Mouse (Mus musculus) limb, embryonic 15.5 days (tissue): Measurements from ENCODE around the gene Car11. TPM values are rescaled to one million over a fixed set of nuclear protein-coding genes. Genes with fewer than 3 reads are reported as not detected.

Source experiments
- ATAC-seq: fragments of 200-750 bp; cut with Nextera tagmentation; 2 replicates; pipeline ENCODE4 v1.8.0; 2017; ENCODE audit warnings: low read depth, moderate TSS enrichment; ENCODE audit not compliant: insufficient number of reproducible peaks, low FRiP score, low TSS enrichment
- H3K27ac ChIP-seq: fragments of 300-500 bp; sonication (generic); 2 replicates; pipeline ENCODE4 v1.5.1; 2015; ENCODE audit warnings: moderate library complexity, mild to moderate bottlenecking, inconsistent platforms
- H3K27me3 ChIP-seq: fragments of 300-500 bp; sonication (generic); 2 replicates; pipeline ENCODE4 v1.6.1; 2015; ENCODE audit warnings: inconsistent platforms
- H3K36me3 ChIP-seq: fragments of 300-500 bp; sonication (generic); 2 replicates; pipeline ENCODE4 v1.6.1; 2015; ENCODE audit warnings: inconsistent platforms
- H3K4me1 ChIP-seq: fragments of 300-500 bp; sonication (generic); 2 replicates; pipeline ENCODE4 v1.6.1; 2015; ENCODE audit warnings: inconsistent platforms
- H3K4me2 ChIP-seq: fragments of 300-500 bp; sonication (generic); 2 replicates; pipeline ENCODE4 v1.6.1; 2015; ENCODE audit warnings: mild to moderate bottlenecking, inconsistent platforms
- H3K4me3 ChIP-seq: fragments of 300-500 bp; sonication (generic); 2 replicates; pipeline ENCODE4 v1.5.1; 2015; ENCODE audit warnings: mild to moderate bottlenecking, inconsistent platforms
- H3K9ac ChIP-seq: fragments of 300-500 bp; sonication (generic); 2 replicates; pipeline ENCODE4 v1.6.1; 2015; ENCODE audit warnings: inconsistent platforms
- H3K9me3 ChIP-seq: fragments of 300-500 bp; sonication (generic); 2 replicates; pipeline ENCODE4 v1.6.1; 2016; ENCODE audit warnings: inconsistent platforms
- WGBS: fragments of 180-500 bp; shearing (Covaris S2); methylation state at CpG from one replicate; pipeline ENCODE4 v1.1.7; 2015; 5-methylcytosine and 5-hydroxymethylcytosine counted together
- polyA plus RNA-seq: library from polyadenylated mRNA; unstranded; fragments of >200 nt; fragmentation: Nextera tagmentation; extraction: Ambion mirVana; gene quantifications from 2 replicates; pipeline ENCODE4 v1.2.1, GENCODE M21; 2015

Car11 gene
- polyA plus RNA-seq, 1 experiment from 2014 or later: 13.7 TPM

GRCm38 (mm10) chr7:45679966-45680621, 19.5 kb upstream of the Car11 start:
- H3K4me3 ChIP-seq: no peak overlapping the region
- H3K9ac ChIP-seq: no peak overlapping the region
- no peaks in the 10 kb centered on the region for H3K27me3 ChIP-seq
- no peak overlapping the region for H3K4me2 ChIP-seq
- no peak overlapping the region for H3K27ac ChIP-seq
- WGBS: 74% methylated on average over 14 of the region's 14 CpGs
- no peaks in the 10 kb centered on the region for H3K9me3 ChIP-seq
- no peaks in the 10 kb centered on the region for H3K36me3 ChIP-seq
- H3K4me1 ChIP-seq: peaks cover 9% of the 10 kb centered on the region
- ATAC-seq: no peak

DNA sequence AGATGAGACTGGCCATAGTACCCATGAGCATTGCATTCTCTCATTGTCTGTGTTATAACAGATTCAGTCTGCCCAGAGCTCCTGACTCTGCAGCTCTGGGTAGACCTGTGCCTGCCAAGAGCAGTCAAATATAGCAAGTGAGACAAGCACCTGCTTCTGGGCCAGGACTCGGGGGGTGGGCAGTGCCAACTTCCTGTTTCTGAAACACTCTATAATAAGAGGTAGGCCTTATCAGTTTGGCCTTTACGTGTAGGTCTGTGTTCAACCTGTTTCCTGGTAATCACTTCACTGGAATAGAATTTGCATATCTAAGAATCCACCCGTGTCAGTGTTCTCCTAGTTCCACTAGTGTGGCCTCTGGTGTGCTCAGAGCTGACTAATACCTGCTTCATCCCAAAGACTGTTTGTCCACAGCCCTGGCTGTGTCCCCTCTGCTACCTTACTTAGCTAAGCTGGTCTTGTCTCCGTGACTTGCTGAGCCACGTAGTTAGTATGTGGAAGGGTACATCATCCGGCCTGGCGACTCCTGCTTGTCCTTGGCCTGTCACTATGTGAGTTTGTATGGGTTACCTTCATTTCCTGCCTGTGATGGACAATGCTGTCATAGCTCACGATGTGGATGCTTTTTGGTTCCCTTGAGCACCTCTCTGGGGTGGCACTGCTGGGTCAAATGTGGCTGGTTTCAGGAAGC, 18.5 kb upstream of the Car11 start:
- no peak overlapping the region for H3K4me2 ChIP-seq
- no peak overlapping the region for H3K27ac ChIP-seq
- no peak for ATAC-seq
- no peak overlapping the region for H3K9ac ChIP-seq
- no peaks in the 10 kb centered on the region for H3K36me3 ChIP-seq
- H3K4me3 ChIP-seq: no peak overlapping the region
- H3K4me1 ChIP-seq: peaks cover 20% of the 10 kb centered on the region
- 82% methylated on average over 8 of the region's 8 CpGs for WGBS
- H3K27me3 ChIP-seq: no peaks in the 10 kb centered on the region
- H3K9me3 ChIP-seq: no peaks in the 10 kb centered on the region

DNA sequence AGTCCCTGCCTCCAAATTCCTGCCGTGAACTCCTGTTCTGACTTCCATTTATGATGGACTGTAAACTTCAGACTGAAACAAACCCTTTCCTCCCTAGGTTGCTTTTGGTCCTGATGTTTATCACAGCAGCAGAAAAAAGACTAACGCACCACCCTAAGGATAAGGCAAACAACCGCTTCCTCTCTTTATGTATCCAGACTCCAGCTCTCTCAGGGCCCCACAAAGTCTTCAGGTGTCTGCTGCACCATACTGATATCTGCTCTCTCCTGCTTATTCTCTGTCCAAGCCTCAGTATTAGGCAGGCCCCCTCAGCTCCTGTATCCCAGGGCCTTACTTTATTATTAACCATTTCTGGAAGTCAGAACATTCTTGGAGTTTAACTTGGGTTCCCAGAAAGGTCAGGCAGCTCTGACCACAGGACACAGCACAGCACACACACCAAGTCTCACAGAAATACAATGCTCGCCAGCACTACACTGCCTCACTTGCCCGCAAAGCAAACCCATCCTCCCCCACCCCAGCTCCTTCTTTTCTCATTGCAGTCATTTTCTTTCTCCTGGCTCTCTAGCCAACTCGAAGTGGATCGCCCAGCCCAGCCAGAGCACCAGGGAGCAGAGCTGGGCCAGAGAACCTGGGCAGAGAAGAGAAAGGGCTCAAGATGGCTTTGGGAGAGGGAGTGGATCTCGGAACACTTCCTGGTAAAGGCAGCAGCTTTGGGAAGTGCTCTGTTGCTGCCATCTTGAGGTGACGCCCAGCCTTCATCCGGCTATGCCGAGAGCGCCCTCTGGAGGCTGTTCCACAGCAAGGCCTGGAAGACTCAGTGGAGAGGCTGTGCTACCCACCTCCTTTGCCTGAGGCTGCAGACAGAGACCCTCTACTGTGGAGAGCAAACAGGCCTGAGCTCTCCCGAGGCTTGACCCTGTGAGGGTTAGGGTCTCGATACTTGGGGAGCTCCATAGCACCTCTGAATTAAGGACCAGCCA, 17.2 kb upstream of the Car11 start:
- Histone ChIP-seq H3K27me3 (no peaks in the 10 kb centered on the region), H3K27ac (peak overlapping the region; percentile 55; the same call in 1 of the 2 replicates), H3K4me2 (peak overlapping the region; percentile 40), H3K36me3 (no peaks in the 10 kb centered on the region), H3K4me3 (peak overlapping the region; percentile 15; the same call in 1 of the 2 replicates), H3K9ac (no peak overlapping the region), H3K9me3 (no peaks in the 10 kb centered on the region), H3K4me1 (peaks cover 26% of the 10 kb centered on the region)
- WGBS: 32% methylated on average over 14 of the region's 14 CpGs
- ATAC-seq: peak; percentile 52; the same call in 1 of the 2 replicates

GRCm38 (mm10) chr7:45683396-45684050, 16.1 kb upstream of the Car11 start, which contains the start of gene Ntn5:
Gene Ntn5, plus strand, starts transcription at chr7:45684022.
- no peaks in the 10 kb centered on the region for H3K36me3 ChIP-seq
- no peak within 1 kb of the TSS for H3K27ac ChIP-seq
- H3K9ac ChIP-seq: no peak within 1 kb of the TSS
- H3K4me3 ChIP-seq: peak within 1 kb of the TSS; percentile 15; the same call in 1 of the 2 replicates
- no peak within 1 kb of the TSS for H3K4me2 ChIP-seq
- H3K9me3 ChIP-seq: no peaks in the 10 kb centered on the region
- no peak for ATAC-seq
- H3K4me1 ChIP-seq: peaks cover 26% of the 10 kb centered on the region
- H3K27me3 ChIP-seq: no peaks in the 10 kb centered on the region
- 75% methylated on average over 7 of the region's 7 CpGs for WGBS

DNA sequence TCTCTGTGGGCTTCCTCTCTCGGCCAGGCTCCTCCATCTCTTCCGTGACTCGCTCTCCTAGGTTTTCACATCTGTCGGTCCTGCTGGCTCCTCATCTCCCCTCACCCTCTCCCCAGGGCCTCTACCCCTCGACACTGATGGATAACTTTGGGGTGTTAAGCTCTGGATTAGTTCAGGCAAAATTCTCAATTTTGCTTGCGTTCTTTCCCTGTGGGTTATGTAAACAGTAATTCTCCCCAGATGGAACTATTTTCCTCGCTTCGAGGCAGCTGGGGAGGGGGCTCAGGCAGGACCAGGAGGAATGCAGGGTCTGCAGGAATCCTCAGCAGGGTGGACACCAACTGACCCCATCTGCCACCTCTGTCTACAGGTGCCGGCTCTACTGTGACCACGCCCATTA, 13.8 kb upstream of the Car11 start:
- no peak overlapping the region for H3K4me3 ChIP-seq
- H3K27me3 ChIP-seq: no peaks in the 10 kb centered on the region
- H3K4me2 ChIP-seq: no peak overlapping the region
- H3K27ac ChIP-seq: no peak overlapping the region
- peaks cover 26% of the 10 kb centered on the region for H3K4me1 ChIP-seq
- no peaks in the 10 kb centered on the region for H3K36me3 ChIP-seq
- H3K9ac ChIP-seq: no peak overlapping the region
- no peak for ATAC-seq
- H3K9me3 ChIP-seq: no peaks in the 10 kb centered on the region
- 30% methylated on average over 10 of the region's 10 CpGs for WGBS

GRCm38 (mm10) chr7:45686841-45687240, 12.8 kb upstream of the Car11 start:
- Histone ChIP-seq H3K27ac (no peak overlapping the region), H3K4me2 (no peak overlapping the region), H3K9ac (no peak overlapping the region)

DNA sequence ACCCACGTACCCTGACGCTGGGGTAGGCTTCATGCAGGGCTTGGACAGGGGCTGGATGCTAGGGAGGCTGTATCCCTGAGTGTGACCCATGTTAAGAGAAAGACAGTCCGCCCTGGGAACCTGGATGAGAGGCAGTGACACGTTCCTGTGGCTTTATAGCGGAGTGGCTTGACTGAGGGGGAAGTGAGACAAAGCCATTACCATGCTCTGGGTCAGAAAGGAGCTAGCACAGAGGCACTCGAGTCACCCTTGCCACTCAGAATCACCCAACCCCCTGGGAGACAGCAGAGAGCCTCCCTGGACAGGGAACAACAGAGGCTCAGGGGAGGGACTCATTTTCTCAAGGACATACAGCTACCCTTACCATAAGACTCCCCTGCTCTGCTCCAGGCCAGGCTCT, 10.5 kb upstream of the Car11 start:
- Histone ChIP-seq H3K4me3 (no peak overlapping the region), H3K27me3 (no peaks in the 10 kb centered on the region), H3K4me1 (peaks cover 21% of the 10 kb centered on the region), H3K9me3 (no peaks in the 10 kb centered on the region), H3K27ac (no peak overlapping the region), H3K36me3 (no peaks in the 10 kb centered on the region), H3K9ac (no peak overlapping the region), H3K4me2 (no peak overlapping the region)
- WGBS: 55% methylated on average over 6 of the region's 6 CpGs
- ATAC-seq: no peak

More at GRCm38 (mm10) chr7:45686841-45687240, 12.8 kb upstream of the Car11 start:
- Histone ChIP-seq H3K36me3 (no peaks in the 10 kb centered on the region), H3K9me3 (no peaks in the 10 kb centered on the region), H3K27me3 (no peaks in the 10 kb centered on the region), H3K4me3 (no peak overlapping the region), H3K4me1 (peaks cover 26% of the 10 kb centered on the region)
- WGBS: 74% methylated on average over 3 of the region's 3 CpGs
- ATAC-seq: no peak

GRCm38 (mm10) chr7:45689800-45690199, 9.8 kb upstream of the Car11 start:
- ATAC-seq: no peak
- Histone ChIP-seq H3K4me3 (no peak overlapping the region), H3K4me2 (no peak overlapping the region), H3K36me3 (no peaks in the 10 kb centered on the region), H3K4me1 (peaks cover 19% of the 10 kb centered on the region), H3K9ac (no peak overlapping the region), H3K27ac (no peak overlapping the region), H3K27me3 (no peaks in the 10 kb centered on the region), H3K9me3 (no peaks in the 10 kb centered on the region)
- 78% methylated on average over 11 of the region's 11 CpGs for WGBS

- no peak overlapping the region for H3K9ac ChIP-seq
- H3K4me3 ChIP-seq: no peak overlapping the region
- peaks cover 2% of the 10 kb centered on the region; the same call in 1 of the 2 replicates for H3K4me1 ChIP-seq
- H3K36me3 ChIP-seq: no peaks in the 10 kb centered on the region
- no peaks in the 10 kb centered on the region for H3K27me3 ChIP-seq
- H3K27ac ChIP-seq: no peak overlapping the region
- H3K9me3 ChIP-seq: no peaks in the 10 kb centered on the region
- WGBS: 81% methylated on average over 2 of the region's 2 CpGs
- no peak overlapping the region for H3K4me2 ChIP-seq
- ATAC-seq: no peak
These were observed 7.3 kb upstream of the Car11 start for GRCm38 (mm10) chr7:45692364-45692763.

- ATAC-seq: no peak; the same call in 1 of the 2 replicates
- WGBS: 91% methylated on average over 50 of the region's 50 CpGs
- H3K4me2 ChIP-seq: no peak within 1 kb of the TSS
- peak within 1 kb of the TSS; percentile 38; the same call in 1 of the 2 replicates for H3K27ac ChIP-seq
- no peak within 1 kb of the TSS for H3K9ac ChIP-seq
- H3K4me1 ChIP-seq: peaks cover 2% of the 10 kb centered on the region; the same call in 1 of the 2 replicates
- H3K4me3 ChIP-seq: no peak within 1 kb of the TSS
- peaks cover 7% of the 10 kb centered on the region for H3K27me3 ChIP-seq
- H3K36me3 ChIP-seq: no peaks in the 10 kb centered on the region
- H3K9me3 ChIP-seq: no peaks in the 10 kb centered on the region
These were observed 5.6 kb upstream of the Car11 start, which contains the start of gene Sec1 for GRCm38 (mm10) chr7:45693921-45694591. Gene Sec1, minus strand, starts transcription at chr7:45694402.

GRCm38 (mm10) chr7:45695098-45695497, 4.5 kb upstream of the Car11 start:
- no peak for ATAC-seq
- Histone ChIP-seq H3K9me3 (no peaks in the 10 kb centered on the region), H3K27me3 (peaks cover 18% of the 10 kb centered on the region), H3K36me3 (no peaks in the 10 kb centered on the region), H3K4me3 (no peak overlapping the region), H3K4me2 (no peak overlapping the region), H3K4me1 (peaks cover 11% of the 10 kb centered on the region), H3K9ac (no peak overlapping the region), H3K27ac (peak overlapping the region; percentile 38; the same call in 1 of the 2 replicates)
- WGBS: 6% methylated on average over 6 of the region's 6 CpGs
